Mouse (Mus musculus): Measurements from ENCODE around the gene Ccdc42. TPM values are rescaled to one million over a fixed set of nuclear protein-coding genes. Genes with fewer than 3 reads are reported as not detected.

Gene Ccdc42
- polyA plus RNA-seq, 1 experiment: not detected

DNA sequence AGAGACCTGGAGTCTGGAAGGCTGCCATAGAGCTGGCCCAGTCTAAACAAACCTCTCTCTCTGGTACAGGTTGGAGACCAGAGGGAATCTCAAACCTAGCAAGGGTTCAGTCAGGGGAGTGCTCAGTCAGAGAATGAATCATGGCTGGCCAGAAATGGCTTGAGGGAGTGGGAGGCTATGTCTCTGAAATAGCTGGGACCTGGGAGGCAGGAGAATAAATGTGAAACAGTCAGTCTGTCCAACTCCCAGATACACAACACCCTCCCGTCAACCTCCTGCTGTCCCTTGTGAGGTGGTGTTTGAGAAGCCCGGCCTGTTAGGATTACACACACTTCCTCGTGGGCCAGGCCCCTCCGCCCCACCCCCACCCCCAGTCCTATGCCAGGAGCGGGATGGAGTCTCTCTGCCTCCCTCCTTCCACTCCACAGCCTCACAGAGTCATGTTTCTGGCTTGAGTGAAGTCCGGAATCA is 13.8 kb downstream of the Ccdc42 start:
- H3K4me3 ChIP-seq (replicated peaks): no peak overlapping the region
- TF ChIP-seq GATA1 (IDR thresholded peaks at IDR 0.05; ENCODE audit: low read length) (no peak), TAL1 (IDR thresholded peaks at IDR 0.05; ENCODE audit: low read length) (no peak)
- H3K4me1 ChIP-seq (ENCODE audit: control insufficient read depth): peaks cover 5% of the 10 kb centered on the region

DNA sequence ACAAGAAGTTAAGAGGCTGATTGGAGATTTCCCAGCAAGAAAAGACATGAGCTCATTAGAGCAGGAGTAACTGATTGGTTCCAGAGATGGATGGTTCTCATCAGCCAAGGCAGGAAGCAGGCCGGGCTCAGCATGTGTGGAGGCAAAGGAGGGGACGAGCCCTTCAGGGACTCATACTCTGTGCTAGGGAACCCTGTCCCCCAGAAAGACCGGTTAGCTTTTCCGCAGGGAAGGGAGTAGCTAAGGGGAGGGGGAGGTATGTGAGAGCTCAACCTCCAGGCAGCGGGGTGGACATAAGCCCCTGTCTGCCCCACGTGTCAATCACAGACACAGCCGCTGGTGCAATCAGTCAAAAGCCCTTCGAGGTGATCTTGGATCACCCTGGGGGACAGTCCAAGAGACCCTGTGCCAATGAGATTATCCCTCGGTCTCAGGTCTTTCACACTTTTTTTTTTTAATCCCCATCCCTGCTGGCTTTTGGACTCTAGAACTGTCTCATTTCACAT is 14.7 kb downstream of the Ccdc42 start:
- Histone ChIP-seq H3K4me3 (replicated peaks) (no peak overlapping the region), H3K27me3 (ENCODE audit: control insufficient read depth) (0 out of 2 replicates have a peak, but pooled peaks cover 2% of the 10 kb centered on the region), H3K4me1 (ENCODE audit: control insufficient read depth) (peaks cover 5% of the 10 kb centered on the region), H3K9me3 (ENCODE audit: control insufficient read depth, low read length) (no peaks in the 10 kb centered on the region), H3K36me3 (ENCODE audit: control insufficient read depth) (no peaks in the 10 kb centered on the region)
- TF ChIP-seq TAL1 (IDR thresholded peaks at IDR 0.05; ENCODE audit: low read length) (no peak), GATA1 (IDR thresholded peaks at IDR 0.05; ENCODE audit: low read length) (no peak)

More for the DNA sequence above, 13.8 kb downstream of the Ccdc42 start:
- Histone ChIP-seq H3K27me3 (ENCODE audit: control insufficient read depth) (0 out of 2 replicates have a peak, but pooled peaks cover 2% of the 10 kb centered on the region), H3K9me3 (ENCODE audit: control insufficient read depth, low read length) (no peaks in the 10 kb centered on the region), H3K36me3 (ENCODE audit: control insufficient read depth) (no peaks in the 10 kb centered on the region)

DNA sequence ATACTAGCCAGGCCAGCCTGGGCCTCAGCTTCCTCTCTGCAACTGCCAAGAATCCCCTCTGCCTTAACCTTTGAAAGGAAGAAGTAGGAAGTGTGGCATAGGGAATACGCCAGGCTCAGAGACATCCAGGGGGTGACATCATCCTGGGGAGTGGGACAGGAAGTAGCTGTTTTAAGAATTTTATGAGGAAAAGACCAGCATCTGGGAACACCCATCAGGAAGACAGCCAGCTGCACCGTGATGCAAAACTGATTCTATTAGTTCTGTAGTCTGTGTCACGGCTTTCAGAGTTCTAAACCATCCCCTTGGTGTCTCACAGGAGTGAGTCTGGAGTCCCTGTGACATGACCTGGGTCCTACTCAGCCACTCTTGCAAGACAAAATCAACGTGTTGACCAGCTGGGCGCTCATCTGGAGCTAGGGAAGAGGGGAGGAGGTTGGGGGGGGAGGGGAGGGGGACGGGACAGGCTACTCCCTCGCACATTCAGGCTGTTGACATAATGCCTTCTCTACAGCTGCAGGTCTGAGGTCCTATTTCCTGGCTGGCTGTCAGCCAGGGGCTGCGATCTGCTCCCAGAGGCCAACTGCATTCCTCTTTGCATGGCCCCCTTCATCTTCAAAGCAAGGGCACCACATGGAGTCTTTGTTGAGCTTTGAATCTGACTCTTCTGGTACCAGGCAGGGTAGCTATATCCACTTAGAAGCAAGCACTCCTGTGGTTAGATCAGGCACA is 15.5 kb downstream of the Ccdc42 start:
- Histone ChIP-seq H3K9me3 (ENCODE audit: control insufficient read depth, low read length) (no peaks in the 10 kb centered on the region), H3K4me3 (replicated peaks) (no peak overlapping the region), H3K4me1 (ENCODE audit: control insufficient read depth) (peaks cover 5% of the 10 kb centered on the region), H3K36me3 (ENCODE audit: control insufficient read depth) (no peaks in the 10 kb centered on the region), H3K27me3 (ENCODE audit: control insufficient read depth) (0 out of 2 replicates have a peak, but pooled peaks cover 2% of the 10 kb centered on the region)
- TF ChIP-seq GATA1 (IDR thresholded peaks at IDR 0.05; ENCODE audit: low read length) (no peak), TAL1 (IDR thresholded peaks at IDR 0.05; ENCODE audit: low read length) (no peak)

DNA sequence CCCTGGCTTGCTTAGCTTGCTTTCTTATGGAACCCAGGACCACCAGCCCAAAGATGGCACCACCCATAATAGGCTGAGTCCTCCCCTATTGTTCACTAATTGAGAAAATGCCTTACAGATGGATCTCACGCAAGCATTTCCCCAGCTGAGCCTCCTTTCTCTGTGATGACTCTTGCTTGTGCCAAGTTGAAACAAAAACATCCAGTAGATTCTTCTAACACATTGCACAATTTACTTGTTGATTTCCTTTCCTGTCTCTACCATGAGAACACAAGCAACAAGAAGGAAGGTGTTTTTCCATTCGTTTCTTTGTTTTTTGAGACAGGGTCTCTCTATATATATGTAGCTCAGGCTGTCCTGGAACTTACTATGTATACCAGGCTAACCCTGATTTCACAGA is 20.2 kb downstream of the Ccdc42 start:
- no peaks in the 10 kb centered on the region for H3K4me1 ChIP-seq (ENCODE audit: control insufficient read depth)
- no peak for TF ChIP-seq GATA1 (IDR thresholded peaks at IDR 0.05; ENCODE audit: low read length)
- TF ChIP-seq TAL1 (IDR thresholded peaks at IDR 0.05; ENCODE audit: low read length): no peak
- no peaks in the 10 kb centered on the region for H3K36me3 ChIP-seq (ENCODE audit: control insufficient read depth)
- no peak overlapping the region for H3K4me3 ChIP-seq (replicated peaks)
- no peaks in the 10 kb centered on the region for H3K27me3 ChIP-seq (ENCODE audit: control insufficient read depth)
- no peaks in the 10 kb centered on the region for H3K9me3 ChIP-seq (ENCODE audit: control insufficient read depth, low read length)

DNA sequence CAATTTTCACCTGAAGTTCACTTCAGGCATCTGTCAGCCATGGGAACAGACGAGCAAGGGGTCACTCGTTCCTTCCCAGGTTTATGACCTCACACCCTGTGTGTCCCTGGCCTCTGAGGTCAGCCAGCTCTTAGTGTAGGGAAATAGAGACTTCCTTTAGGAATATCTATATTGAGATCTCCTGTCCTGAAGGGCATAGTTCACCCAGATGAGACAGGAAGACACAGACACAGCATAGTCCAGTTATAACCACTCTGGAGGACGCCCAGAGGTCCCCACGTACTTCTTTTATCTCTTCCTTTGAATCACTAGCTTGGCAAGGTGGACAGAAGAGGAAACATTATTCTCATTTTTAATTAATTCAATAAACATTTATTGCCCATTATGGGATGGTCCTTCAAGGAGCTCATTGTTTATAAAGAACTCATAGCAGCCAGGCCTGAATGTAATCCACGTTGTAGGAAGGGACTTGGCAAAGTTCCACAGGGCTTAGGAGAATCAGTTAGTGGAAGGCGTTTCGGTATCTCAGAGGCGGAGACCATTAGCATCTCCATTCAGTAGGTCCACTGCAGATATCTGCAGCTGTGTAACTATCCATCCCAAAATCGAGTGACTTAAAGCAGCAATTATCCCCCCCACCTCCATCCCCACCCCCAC is 23.2 kb downstream of the Ccdc42 start:
- Histone ChIP-seq H3K9me3 (ENCODE audit: control insufficient read depth, low read length) (no peaks in the 10 kb centered on the region), H3K4me3 (replicated peaks) (no peak overlapping the region), H3K4me1 (ENCODE audit: control insufficient read depth) (no peaks in the 10 kb centered on the region), H3K36me3 (ENCODE audit: control insufficient read depth) (no peaks in the 10 kb centered on the region), H3K27me3 (ENCODE audit: control insufficient read depth) (no peaks in the 10 kb centered on the region)
- TF ChIP-seq GATA1 (IDR thresholded peaks at IDR 0.05; ENCODE audit: low read length) (no peak), TAL1 (IDR thresholded peaks at IDR 0.05; ENCODE audit: low read length) (no peak)

DNA sequence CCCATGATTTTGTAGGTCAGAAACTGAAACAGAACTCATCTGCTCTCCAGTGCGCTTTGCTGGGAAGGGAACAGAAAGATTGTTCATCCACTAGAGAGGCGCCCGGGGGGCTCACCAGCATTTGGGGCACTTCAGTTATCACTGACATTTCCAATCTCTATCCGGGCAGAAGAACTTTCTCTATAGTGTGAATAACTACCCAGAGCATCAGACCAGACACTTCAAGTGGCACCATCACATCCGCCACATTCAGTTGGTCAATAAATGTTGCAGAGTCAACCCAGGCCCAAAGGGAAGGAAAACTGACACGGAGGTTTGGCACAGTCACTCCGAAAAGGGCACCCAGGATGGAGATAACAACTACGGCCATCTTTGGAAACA is 23.7 kb downstream of the Ccdc42 start:
- no peaks in the 10 kb centered on the region for H3K4me1 ChIP-seq (ENCODE audit: control insufficient read depth)
- no peaks in the 10 kb centered on the region for H3K36me3 ChIP-seq (ENCODE audit: control insufficient read depth)
- no peak overlapping the region for H3K4me3 ChIP-seq (replicated peaks)
- H3K9me3 ChIP-seq (ENCODE audit: control insufficient read depth, low read length): no peaks in the 10 kb centered on the region
- TF ChIP-seq TAL1 (IDR thresholded peaks at IDR 0.05; ENCODE audit: low read length) (no peak), GATA1 (IDR thresholded peaks at IDR 0.05; ENCODE audit: low read length) (no peak)
- no peaks in the 10 kb centered on the region for H3K27me3 ChIP-seq (ENCODE audit: control insufficient read depth)

DNA sequence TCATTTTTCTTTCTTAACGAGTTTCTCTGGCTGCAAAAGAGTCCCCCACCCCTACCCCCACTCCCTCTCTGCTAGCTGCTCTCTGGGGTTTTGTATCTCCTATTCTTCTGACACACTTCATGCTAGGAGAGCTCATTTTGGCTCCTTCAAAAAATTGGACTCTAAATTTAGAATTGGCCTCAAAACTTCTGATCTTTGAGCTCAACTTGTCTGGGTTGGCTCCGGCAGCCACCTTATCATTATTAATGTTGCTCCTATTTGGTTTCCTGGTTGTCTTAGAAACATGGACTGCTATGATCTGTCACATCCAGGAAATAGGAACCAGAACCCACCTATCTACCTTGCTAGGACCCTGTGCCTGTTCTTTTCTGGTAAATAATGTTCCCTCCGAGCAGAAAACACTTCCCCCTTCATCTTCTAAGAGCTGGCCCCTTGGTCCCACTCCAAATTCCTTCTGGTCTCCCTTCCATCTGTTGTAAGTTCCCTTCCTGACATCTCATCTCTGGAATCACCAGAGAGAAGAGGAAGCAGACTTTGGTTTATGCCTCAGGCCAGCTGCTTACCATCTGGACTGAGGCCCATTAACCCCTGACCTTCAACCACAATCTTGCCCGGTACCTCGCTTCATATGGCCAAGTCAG is 26.4 kb downstream of the Ccdc42 start:
- H3K27me3 ChIP-seq (ENCODE audit: control insufficient read depth): no peaks in the 10 kb centered on the region
- no peaks in the 10 kb centered on the region for H3K4me1 ChIP-seq (ENCODE audit: control insufficient read depth)
- H3K36me3 ChIP-seq (ENCODE audit: control insufficient read depth): no peaks in the 10 kb centered on the region
- no peak overlapping the region for H3K4me3 ChIP-seq (replicated peaks)
- no peak for TF ChIP-seq GATA1 (IDR thresholded peaks at IDR 0.05; ENCODE audit: low read length)
- TF ChIP-seq TAL1 (IDR thresholded peaks at IDR 0.05; ENCODE audit: low read length): no peak
- no peaks in the 10 kb centered on the region for H3K9me3 ChIP-seq (ENCODE audit: control insufficient read depth, low read length)

DNA sequence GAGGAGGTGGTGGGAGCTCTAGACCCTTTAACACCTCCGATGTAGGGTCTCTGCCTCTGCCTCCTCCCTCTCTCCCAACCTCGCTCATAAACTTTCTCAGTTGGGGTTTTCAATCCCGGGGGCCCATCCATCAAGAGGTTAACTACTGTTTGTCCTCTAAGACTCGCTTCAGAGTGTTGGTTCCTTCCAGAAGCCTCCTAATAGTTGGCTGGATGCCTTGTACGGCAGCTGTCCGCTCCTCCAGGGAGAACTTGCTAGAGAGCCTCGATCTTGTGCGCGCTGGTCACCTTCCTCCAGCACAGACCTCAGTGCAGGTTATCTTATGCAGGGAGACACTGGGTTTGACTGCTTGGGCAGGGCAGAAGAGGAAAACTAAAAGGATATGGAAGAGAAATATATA is 35.9 kb downstream of the Ccdc42 start:
- Histone ChIP-seq H3K9me3 (ENCODE audit: control insufficient read depth, low read length) (no peaks in the 10 kb centered on the region), H3K27me3 (ENCODE audit: control insufficient read depth) (no peaks in the 10 kb centered on the region), H3K4me1 (ENCODE audit: control insufficient read depth) (no peaks in the 10 kb centered on the region), H3K4me3 (replicated peaks) (no peak overlapping the region), H3K36me3 (ENCODE audit: control insufficient read depth) (no peaks in the 10 kb centered on the region)
- no peak for TF ChIP-seq GATA1 (IDR thresholded peaks at IDR 0.05; ENCODE audit: low read length)
- TF ChIP-seq TAL1 (IDR thresholded peaks at IDR 0.05; ENCODE audit: low read length): no peak

All from erythroblast, embryonic 14.5 days (primary cell).